Mouse (Mus musculus) stomach, postnatal 0 days (tissue): ENCODE results near the gene Cd200.

Experiments
- CTCF ChIP-seq: IDR thresholded peaks from 2 replicates; pipeline ENCODE4 v1.5.1; 2016; ENCODE audit warnings: antibody characterized with exemption, low read depth, mild to moderate bottlenecking, moderate library complexity
- EP300 ChIP-seq: optimal IDR thresholded peaks from 2 replicates; pipeline ENCODE3; 2016; ENCODE audit warnings: antibody characterized with exemption

DNA sequence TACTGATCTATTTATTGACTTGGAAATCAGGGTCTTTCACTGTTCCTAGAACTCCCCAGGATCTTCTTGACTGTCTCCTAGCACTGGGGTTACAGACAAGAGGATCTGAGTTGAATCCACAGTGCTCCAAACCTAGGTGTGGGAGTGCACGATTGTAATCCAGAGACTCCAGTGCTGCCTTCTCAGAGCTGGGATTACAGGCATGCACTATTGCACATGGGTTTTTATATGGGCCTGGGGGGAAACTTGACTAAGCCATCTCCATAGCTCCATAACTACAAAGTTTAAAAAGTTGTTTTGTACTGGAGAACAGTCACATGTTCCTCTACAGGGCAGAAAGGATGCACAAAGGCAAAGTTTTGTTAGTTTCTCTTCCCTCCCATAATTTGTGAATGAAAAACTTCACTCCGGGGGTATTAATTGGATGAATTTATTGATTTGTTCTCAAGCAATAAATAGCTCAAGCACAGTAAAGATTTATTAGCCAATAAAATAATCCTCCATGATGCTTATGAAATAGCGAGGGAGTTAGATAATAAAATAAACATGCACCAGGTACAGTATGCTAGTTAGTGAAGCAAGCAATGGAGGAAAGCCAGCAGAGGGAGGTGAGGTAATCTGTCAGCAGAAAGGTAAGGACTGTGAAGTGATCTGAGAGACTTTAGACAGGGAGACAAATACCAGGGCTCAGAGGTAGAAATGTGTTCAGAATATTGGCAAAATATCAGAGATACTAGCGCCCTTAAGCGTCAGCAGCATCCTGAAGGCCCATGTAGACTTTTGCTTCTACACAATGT lies 30.5 kb downstream of the Cd200 start:
- TF ChIP-seq EP300 (no peak), CTCF (no peak)
